Mouse (Mus musculus) kidney, embryonic 14.5 days (tissue): Measurements from ENCODE around the gene Gstcd. TPM values are rescaled to one million over a fixed set of nuclear protein-coding genes. Genes with fewer than 3 reads are reported as not detected.

Source experiments
- ATAC-seq: fragments of 200-750 bp; cut with Nextera tagmentation; 2 replicates; pipeline ENCODE4 v1.8.0; 2017; ENCODE audit warnings: moderate number of reproducible peaks, mild to moderate bottlenecking, moderate TSS enrichment, moderate library complexity; ENCODE audit not compliant: low FRiP score, low TSS enrichment
- H3K27ac ChIP-seq: fragments of 300-500 bp; sonication (generic); 2 replicates; pipeline ENCODE4 v1.5.1; 2014; ENCODE audit warnings: low read depth, mild to moderate bottlenecking, low read length, moderate library complexity, mixed read lengths
- H3K27me3 ChIP-seq: fragments of 300-500 bp; sonication (generic); 2 replicates; pipeline ENCODE4 v1.6.1; 2014; ENCODE audit warnings: mild to moderate bottlenecking, low read length; ENCODE audit not compliant: control insufficient read depth, insufficient read depth
- H3K36me3 ChIP-seq: fragments of 300-500 bp; sonication (generic); 2 replicates; pipeline ENCODE4 v1.6.1; 2014; ENCODE audit warnings: low read length, mixed read lengths; ENCODE audit not compliant: control insufficient read depth, insufficient read depth
- H3K4me1 ChIP-seq: fragments of 300-500 bp; sonication (generic); 2 replicates; pipeline ENCODE4 v1.6.1; 2014; ENCODE audit warnings: low read length, mixed read lengths; ENCODE audit not compliant: control insufficient read depth, insufficient read depth
- H3K4me2 ChIP-seq: fragments of 300-500 bp; sonication (generic); replicated peaks from 2 replicates; pipeline ENCODE4 v1.6.1; 2014; ENCODE audit warnings: low read depth, mild to moderate bottlenecking, low read length
- H3K4me3 ChIP-seq: fragments of 300-500 bp; sonication (generic); 2 replicates; pipeline ENCODE4 v1.5.1; 2014; ENCODE audit warnings: mild to moderate bottlenecking, low read length
- H3K9ac ChIP-seq: fragments of 300-500 bp; sonication (generic); 2 replicates; pipeline ENCODE4 v1.6.1; 2014; ENCODE audit warnings: low read depth, mild to moderate bottlenecking, low read length, moderate library complexity
- H3K9me3 ChIP-seq: fragments of 300-500 bp; sonication (generic); 2 replicates; pipeline ENCODE4 v1.6.1; 2016; ENCODE audit warnings: low read length; ENCODE audit not compliant: control insufficient read depth
- WGBS: fragments of 180-500 bp; shearing (Covaris S2); extraction: QIAGEN DNeasy Blood & Tissue Kit; methylation state at CpG from one replicate; pipeline ENCODE4 v1.1.7; 2014; 5-methylcytosine and 5-hydroxymethylcytosine counted together
- polyA plus RNA-seq: library from polyadenylated mRNA; unstranded; fragments of >200 nt; fragmentation: Nextera tagmentation; extraction: Ambion mirVana; gene quantifications from 2 replicates; pipeline ENCODE4 v1.2.1, GENCODE M21; 2014

Gene Gstcd
- polyA plus RNA-seq, 1 experiment from 2014 or later, result 12.5 TPM

GRCm38 (mm10) chr3:132995172-132995903 is 96.5 kb downstream of the Gstcd start:
- no peaks in the 10 kb centered on the region for H3K27me3 ChIP-seq
- no peaks in the 10 kb centered on the region for H3K4me1 ChIP-seq
- WGBS, result 63% methylated on average over 7 of the region's 7 CpGs
- no peak overlapping the region for H3K9ac ChIP-seq
- H3K9me3 ChIP-seq, result no peaks in the 10 kb centered on the region
- no peaks in the 10 kb centered on the region for H3K36me3 ChIP-seq
- ATAC-seq, result no peak; the same call in 1 of the 2 replicates
- H3K27ac ChIP-seq, result no peak overlapping the region
- H3K4me2 ChIP-seq, result no peak overlapping the region
- H3K4me3 ChIP-seq, result no peak overlapping the region

GRCm38 (mm10) chr3:132986188-132986587 is 105.6 kb downstream of the Gstcd start:
- no peaks in the 10 kb centered on the region for H3K4me1 ChIP-seq
- no peak overlapping the region for H3K4me3 ChIP-seq
- no peak overlapping the region for H3K27ac ChIP-seq
- peaks cover 10% of the 10 kb centered on the region for H3K36me3 ChIP-seq
- no peaks in the 10 kb centered on the region for H3K27me3 ChIP-seq
- 86% methylated on average over 5 of the region's 5 CpGs for WGBS
- no peak overlapping the region for H3K4me2 ChIP-seq
- H3K9ac ChIP-seq, result no peak overlapping the region
- ATAC-seq, result no peak
- H3K9me3 ChIP-seq, result no peaks in the 10 kb centered on the region

DNA sequence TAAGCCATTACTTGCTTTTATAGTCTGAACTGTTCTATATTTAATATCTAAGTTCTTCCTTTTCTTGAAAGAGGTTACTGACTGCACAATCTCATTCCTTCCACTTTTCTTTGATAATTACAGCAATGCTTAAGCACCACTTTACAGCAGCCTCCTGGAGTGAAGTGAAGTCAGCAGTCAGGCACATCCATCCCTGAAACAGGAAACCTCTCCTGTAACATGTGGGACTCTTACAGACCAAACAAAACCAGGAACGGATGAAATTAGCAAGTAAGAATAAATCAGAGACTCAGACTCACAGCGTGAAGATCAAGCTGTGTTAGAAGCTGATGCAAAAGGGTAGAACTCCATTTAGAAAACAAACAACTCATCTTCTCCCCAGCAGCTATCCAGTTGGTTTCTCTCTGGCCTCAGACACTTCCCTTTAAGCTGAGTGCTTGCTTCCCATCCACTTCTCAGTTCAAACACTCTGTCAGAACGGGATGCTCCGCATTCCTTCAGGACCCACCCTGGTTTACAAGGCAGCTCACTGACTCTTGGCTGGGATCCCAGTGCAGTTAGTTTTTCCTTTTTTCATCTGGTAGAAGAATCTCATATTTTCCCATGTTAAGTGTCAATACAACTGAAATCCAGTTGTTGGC is 107.9 kb downstream of the Gstcd start:
- ATAC-seq, result peak; percentile 43; the same call in 1 of the 2 replicates
- 25% methylated on average over 4 of the region's 4 CpGs for WGBS
- H3K4me2 ChIP-seq, result no peak overlapping the region

GRCm38 (mm10) chr3:132981968-132982367 is 109.9 kb downstream of the Gstcd start:
- Histone ChIP-seq H3K4me3 (no peak overlapping the region), H3K4me1 (no peaks in the 10 kb centered on the region), H3K27me3 (no peaks in the 10 kb centered on the region), H3K27ac (no peak overlapping the region), H3K4me2 (no peak overlapping the region), H3K9ac (no peak overlapping the region), H3K36me3 (peaks cover 13% of the 10 kb centered on the region), H3K9me3 (0 out of 2 replicates have a peak, but pooled peaks cover 2% of the 10 kb centered on the region)
- no peak for ATAC-seq
- 93% methylated on average over 2 of the region's 2 CpGs for WGBS

More for the DNA sequence above, 107.9 kb downstream of the Gstcd start:
- peak overlapping the region; percentile 12; the same call in 1 of the 2 replicates for H3K27ac ChIP-seq
- H3K9ac ChIP-seq, result no peak overlapping the region
- H3K36me3 ChIP-seq, result peaks cover 13% of the 10 kb centered on the region
- no peaks in the 10 kb centered on the region for H3K27me3 ChIP-seq
- H3K4me1 ChIP-seq, result no peaks in the 10 kb centered on the region
- H3K4me3 ChIP-seq, result no peak overlapping the region
- no peaks in the 10 kb centered on the region for H3K9me3 ChIP-seq

- H3K9ac ChIP-seq, result no peak overlapping the region
- no peaks in the 10 kb centered on the region for H3K4me1 ChIP-seq
- no peak overlapping the region for H3K27ac ChIP-seq
- no peak for ATAC-seq
- WGBS, result 91% methylated on average over 12 of the region's 12 CpGs
- 0 out of 2 replicates have a peak, but pooled peaks cover 4% of the 10 kb centered on the region for H3K9me3 ChIP-seq
- no peak overlapping the region for H3K4me3 ChIP-seq
- H3K27me3 ChIP-seq, result no peaks in the 10 kb centered on the region
- H3K4me2 ChIP-seq, result no peak overlapping the region
- peaks cover 9% of the 10 kb centered on the region; the same call in 1 of the 2 replicates for H3K36me3 ChIP-seq
Measured at GRCm38 (mm10) chr3:132979781-132980461, 111.9 kb downstream of the Gstcd start.

- H3K9me3 ChIP-seq, result no peaks in the 10 kb centered on the region
- WGBS, result 74% methylated on average over 5 of the region's 5 CpGs
- no peak overlapping the region for H3K4me2 ChIP-seq
- no peak overlapping the region for H3K9ac ChIP-seq
- no peak overlapping the region for H3K27ac ChIP-seq
- ATAC-seq, result no peak
- H3K36me3 ChIP-seq, result no peaks in the 10 kb centered on the region
- H3K4me1 ChIP-seq, result no peaks in the 10 kb centered on the region
- no peak overlapping the region for H3K4me3 ChIP-seq
- H3K27me3 ChIP-seq, result no peaks in the 10 kb centered on the region
Measured at GRCm38 (mm10) chr3:132966255-132966654, 125.6 kb downstream of the Gstcd start.

DNA sequence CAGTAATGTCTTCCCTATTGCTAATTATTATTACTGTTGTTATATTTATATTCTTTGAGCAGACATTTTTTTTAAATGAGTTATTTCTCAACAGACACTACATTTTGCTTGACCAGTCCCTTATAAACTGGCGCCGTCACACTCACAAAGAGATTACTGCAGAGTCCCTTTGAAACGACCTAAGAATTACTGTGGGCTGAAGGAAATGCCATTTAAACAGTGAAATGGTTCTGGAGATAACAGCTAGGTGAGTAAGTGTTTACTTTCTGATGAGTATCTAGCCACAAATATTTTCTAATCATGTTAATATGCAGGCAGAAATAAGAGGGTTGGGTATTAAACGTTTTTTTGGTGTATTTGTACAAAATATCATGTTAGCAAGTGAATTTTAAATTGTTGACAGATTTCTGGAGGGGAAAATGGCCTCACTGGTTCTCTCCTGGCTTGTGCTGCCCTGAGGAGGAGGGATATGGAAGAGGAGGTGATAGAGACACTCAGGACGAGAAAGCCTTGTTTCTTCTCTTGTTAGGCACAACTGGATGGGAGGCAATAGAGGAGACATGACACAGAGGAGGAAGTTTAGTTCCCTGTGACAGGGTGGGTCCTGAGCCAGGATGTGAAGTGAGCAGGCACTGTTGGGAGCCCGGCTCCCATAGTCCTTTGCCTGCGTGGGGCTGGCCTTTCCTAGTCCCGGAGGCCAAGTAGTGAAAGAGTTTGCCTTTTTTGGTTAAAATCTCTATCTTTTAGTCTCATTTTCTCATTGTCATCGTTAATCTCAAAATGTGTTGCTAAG is 126.9 kb downstream of the Gstcd start:
- ATAC-seq, result no peak
- H3K4me2 ChIP-seq, result no peak overlapping the region
- H3K27me3 ChIP-seq, result no peaks in the 10 kb centered on the region
- no peak overlapping the region for H3K9ac ChIP-seq
- no peak overlapping the region for H3K27ac ChIP-seq
- H3K36me3 ChIP-seq, result no peaks in the 10 kb centered on the region
- H3K9me3 ChIP-seq, result no peaks in the 10 kb centered on the region
- 75% methylated on average over 9 of the region's 9 CpGs for WGBS
- no peaks in the 10 kb centered on the region for H3K4me1 ChIP-seq
- no peak overlapping the region for H3K4me3 ChIP-seq

DNA sequence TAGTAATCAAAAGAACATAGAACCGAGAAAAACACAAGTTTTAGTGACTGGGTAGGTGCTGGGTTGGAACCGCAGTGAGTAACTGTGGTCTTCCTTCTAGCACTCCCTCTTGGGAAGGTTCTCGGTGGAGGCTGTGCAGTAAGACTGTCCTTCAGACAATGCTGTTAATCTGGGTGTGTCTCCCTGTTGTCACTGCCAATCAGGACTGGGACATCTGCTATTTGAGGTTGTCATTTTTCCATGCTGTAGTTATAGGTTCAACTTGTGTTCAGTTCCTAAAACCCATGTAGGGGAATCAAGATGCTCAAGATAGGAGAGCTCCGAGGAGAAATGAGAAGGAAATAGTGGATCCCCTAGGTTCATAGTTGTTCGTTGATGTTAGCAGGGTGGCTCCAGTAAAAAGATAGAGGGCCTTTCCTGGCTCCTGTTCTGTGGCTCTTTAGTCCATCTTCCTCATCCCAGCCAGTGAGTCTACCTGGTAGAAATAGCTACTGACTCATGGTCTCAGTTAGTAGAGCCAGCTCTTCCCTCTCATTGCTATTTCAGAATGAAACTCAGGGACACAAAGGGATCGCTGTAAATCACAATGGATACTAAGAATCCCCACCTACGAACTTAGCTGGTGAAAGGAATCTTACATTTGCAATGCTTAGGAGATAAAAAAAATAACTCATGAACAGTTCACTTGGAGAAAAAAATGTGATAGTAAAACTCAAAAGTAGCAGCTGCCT is 129.0 kb downstream of the Gstcd start:
- ATAC-seq, result no peak
- H3K9me3 ChIP-seq, result no peaks in the 10 kb centered on the region
- H3K4me3 ChIP-seq, result no peak overlapping the region
- H3K4me2 ChIP-seq, result no peak overlapping the region
- no peaks in the 10 kb centered on the region for H3K36me3 ChIP-seq
- 93% methylated on average over 7 of the region's 7 CpGs for WGBS
- no peak overlapping the region for H3K9ac ChIP-seq
- no peak overlapping the region for H3K27ac ChIP-seq
- H3K4me1 ChIP-seq, result no peaks in the 10 kb centered on the region
- H3K27me3 ChIP-seq, result no peaks in the 10 kb centered on the region
